Comparison of ENCODE assay signal across 16 mouse cellular contexts in genomic region chr9:105252349-105253041, GRCm38 (mm10).
DNase-seq lines count a peak whose midpoint lies in the region; ATAC-seq and TF ChIP-seq lines count a peak whose summit lies in the region.
"Had no signal": no experiment of that assay in that cellular context is flagged by ENCODE, and none has a peak within 500 bp of the region (broad histone marks: within the 10 kb centered on the region; RNA-seq: fewer than 3 reads in every experiment).

No protein-coding gene starts in this region.

- no peaks in the 10 kb centered on the region for H3K27me3 ChIP-seq in intestine, embryonic 16.5 days (replicated peaks; ENCODE audit: control insufficient read depth, insufficient read depth, low read length)
- H3K27me3 ChIP-seq: heart, embryonic 12.5 days; intestine, embryonic 15.5 days; liver, embryonic 15.5 days had no signal

- TF ChIP-seq CTCF in brain, embryonic 14.5 days (IDR thresholded peaks at IDR 0.05; ENCODE audit: borderline replicate concordance, extremely low read depth, insufficient read depth, insufficient read length) = no peak

- no peaks in the 10 kb centered on the region for H3K9me3 ChIP-seq in intestine, embryonic 16.5 days (ENCODE audit: control insufficient read depth, low read length)
- H3K9me3 ChIP-seq: intestine, embryonic 15.5 days; liver, embryonic 15.5 days had no signal

- no peaks in the 10 kb centered on the region for H3K4me1 ChIP-seq in intestine, embryonic 16.5 days (ENCODE audit: control insufficient read depth, insufficient read depth, low read length)
- H3K4me1 ChIP-seq: heart, embryonic 12.5 days; intestine, embryonic 15.5 days; liver, embryonic 15.5 days had no signal

- H3K27ac ChIP-seq in intestine, embryonic 16.5 days (ENCODE audit: low read length) = no peak overlapping the region
- H3K27ac ChIP-seq: intestine, embryonic 15.5 days; kidney, postnatal 0 days; liver, embryonic 15.5 days; stomach, postnatal 0 days had no signal

- TF ChIP-seq POLR2A in brain, embryonic 14.5 days (IDR thresholded peaks at IDR 0.05; ENCODE audit: borderline replicate concordance, extremely low read depth, insufficient read depth, insufficient read length, poor library complexity, severe bottlenecking) = no peak

- DNase-seq in layer of hippocampus, adult 11-12 months (ENCODE audit: low spot score) = peak; percentile 26
- no peak for DNase-seq in layer of hippocampus, postnatal 25 days (ENCODE audit: extremely low spot score in 1 of 2, low spot score in 1 of 2)
- DNase-seq in Muller cell, postnatal 12 days (ENCODE audit: inconsistent ontology term) = peak; percentile 3
- DNase-seq in brain, embryonic 14.5 days (ENCODE audit: low read depth) = peak; percentile 47
- DNase-seq in layer of hippocampus, postnatal 14 days (ENCODE audit: low spot score in 2 of 2) = peak; percentile 11 to 12
- no peak for DNase-seq in frontal cortex, postnatal 10 days (ENCODE audit: low spot score in 2 of 2)
- DNase-seq: cerebellum, postnatal 10 days; embryo, embryonic 11 days; lung, postnatal 10 days; thymus, postnatal 36 days had no signal

- no peak for ATAC-seq in intestine, embryonic 16.5 days
- ATAC-seq: intestine, embryonic 15.5 days had no signal

- WGBS in intestine, embryonic 16.5 days = 67% methylated on average over 4 of the region's 4 CpGs

- H3K36me3 ChIP-seq in intestine, embryonic 16.5 days (ENCODE audit: control insufficient read depth, insufficient read depth, low read length) = no peaks in the 10 kb centered on the region
- H3K36me3 ChIP-seq: heart, embryonic 12.5 days; intestine, embryonic 15.5 days; liver, embryonic 15.5 days had no signal

- no peak overlapping the region for H3K4me3 ChIP-seq in intestine, embryonic 16.5 days (ENCODE audit: low read length)
- H3K4me3 ChIP-seq: heart, embryonic 12.5 days; intestine, embryonic 15.5 days; liver, embryonic 15.5 days had no signal

- no peak overlapping the region for H3K4me2 ChIP-seq in intestine, embryonic 16.5 days (ENCODE audit: low read depth, low read length)
- H3K4me2 ChIP-seq: heart, embryonic 12.5 days; intestine, embryonic 15.5 days; liver, embryonic 15.5 days had no signal

- no peak overlapping the region for H3K9ac ChIP-seq in intestine, embryonic 16.5 days (ENCODE audit: low read depth, low read length)
- H3K9ac ChIP-seq: heart, embryonic 12.5 days; intestine, embryonic 15.5 days; liver, embryonic 15.5 days had no signal

Comparison
In these comparisons a context has a peak if more than half of its experiments do, and no peak if none do; other contexts are left out.
1. DNase-seq: peak in layer of hippocampus, adult 11-12 months (single experiment), Muller cell, postnatal 12 days (single experiment), brain, embryonic 14.5 days (single experiment) and layer of hippocampus, postnatal 14 days (2 of 2); none in layer of hippocampus, postnatal 25 days (0 of 2) and frontal cortex, postnatal 10 days (0 of 2).